Mouse (Mus musculus) embryonic facial prominence, embryonic 11.5 days (tissue): Measurements from ENCODE around the gene Sacm1l. TPM values are rescaled to one million over a fixed set of nuclear protein-coding genes. Genes with fewer than 3 reads are reported as not detected.

ENCODE experiments used
- ATAC-seq: fragments of 200-750 bp; cut with Nextera tagmentation; replicated peaks from 2 replicates; pipeline ENCODE4 v1.8.0; 2017; ENCODE audit warnings: low read depth; ENCODE audit not compliant: insufficient number of reproducible peaks, low FRiP score, low TSS enrichment
- DNase-seq: peaks from one replicate; pipeline ENCODE4 v3.0.0-alpha.2; 2015; ENCODE audit warnings: low spot score
- H3K27ac ChIP-seq: fragments of 300-500 bp; sonication (generic); replicated peaks from 2 replicates; pipeline ENCODE4 v1.5.1; 2014; ENCODE audit warnings: mild to moderate bottlenecking, low read depth, low read length, control low read depth
- H3K27me3 ChIP-seq: fragments of 300-500 bp; sonication (generic); 2 replicates; pipeline ENCODE4 v1.6.1; 2014; ENCODE audit warnings: mild to moderate bottlenecking, low read length, moderate library complexity, mixed read lengths; ENCODE audit not compliant: control insufficient read depth, insufficient read depth
- H3K36me3 ChIP-seq: fragments of 300-500 bp; sonication (generic); replicated peaks from 2 replicates; pipeline ENCODE4 v1.6.1; 2014; ENCODE audit warnings: low read depth, mild to moderate bottlenecking, low read length, moderate library complexity, mixed read lengths; ENCODE audit not compliant: control insufficient read depth, insufficient read depth
- H3K4me1 ChIP-seq: fragments of 300-500 bp; sonication (generic); 2 replicates; pipeline ENCODE4 v1.6.1; 2014; ENCODE audit warnings: low read length, mixed read lengths; ENCODE audit not compliant: control insufficient read depth, insufficient read depth
- H3K4me2 ChIP-seq: fragments of 300-500 bp; sonication (generic); 2 replicates; pipeline ENCODE4 v1.6.1; 2014; ENCODE audit warnings: low read depth, mild to moderate bottlenecking, control low read depth, low read length, moderate library complexity
- H3K4me3 ChIP-seq: fragments of 300-500 bp; sonication (generic); 2 replicates; pipeline ENCODE4 v1.5.1; 2014; ENCODE audit warnings: low read depth, low read length, control low read depth
- H3K9ac ChIP-seq: fragments of 300-500 bp; sonication (generic); replicated peaks from 2 replicates; pipeline ENCODE4 v1.6.1; 2014; ENCODE audit warnings: mild to moderate bottlenecking, control low read depth, low read length
- H3K9me3 ChIP-seq: fragments of 300-500 bp; sonication (generic); replicated peaks from 2 replicates; pipeline ENCODE4 v1.6.1; 2016; ENCODE audit warnings: mild to moderate bottlenecking, low read length, inconsistent platforms, mixed read lengths; ENCODE audit not compliant: control insufficient read depth
- WGBS: fragments of 180-500 bp; shearing (Covaris S2); extraction: QIAGEN DNeasy Blood & Tissue Kit; methylation state at CpG from one replicate; pipeline ENCODE4 v1.1.7; 2014; 5-methylcytosine and 5-hydroxymethylcytosine counted together
- polyA plus RNA-seq: library from polyadenylated mRNA; unstranded; fragments of >200 nt; fragmentation: Nextera tagmentation; extraction: Ambion mirVana; gene quantifications from 2 replicates; pipeline ENCODE4 v1.2.1, GENCODE M21; 2014

The Sacm1l gene
- polyA plus RNA-seq, 1 experiment from 2014 or later, result 62.4 TPM

- H3K27ac ChIP-seq, result peak overlapping the region; percentile 53; the same call in 1 of the 2 replicates
- no peak for ATAC-seq
- DNase-seq, result no peak
- H3K4me1 ChIP-seq, result no peaks in the 10 kb centered on the region
- H3K9ac ChIP-seq, result peak overlapping the region; percentile 49
- H3K36me3 ChIP-seq, result no peaks in the 10 kb centered on the region
- peak overlapping the region; percentile 48 for H3K4me2 ChIP-seq
- no peaks in the 10 kb centered on the region for H3K27me3 ChIP-seq
- peak overlapping the region; percentile 94 for H3K4me3 ChIP-seq
- no peaks in the 10 kb centered on the region for H3K9me3 ChIP-seq
- WGBS, result 31% methylated on average over 6 of the region's 6 CpGs
These were observed 1.3 kb upstream of the Sacm1l start for GRCm38 (mm10) chr9:123528087-123528925.

DNA sequence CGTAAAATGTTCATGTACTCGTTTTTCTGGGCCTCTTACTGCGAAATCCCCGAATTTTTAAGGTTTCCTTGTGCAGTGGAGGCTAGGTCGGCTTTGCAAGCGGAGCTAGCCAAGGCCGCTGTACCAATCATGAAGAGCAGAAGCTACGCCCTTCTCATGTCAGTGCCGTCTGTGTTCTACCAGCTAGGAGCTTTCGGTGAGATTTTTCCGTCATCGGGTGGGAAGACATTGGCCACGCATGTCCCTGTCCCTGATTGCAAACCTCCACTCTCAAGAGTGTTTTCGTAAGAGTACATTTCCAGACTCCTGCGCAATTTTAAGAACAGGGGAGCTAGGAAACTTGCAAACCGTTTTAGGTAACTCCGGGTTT lies 648 bp upstream of the Sacm1l start:
- Histone ChIP-seq H3K4me3 (peak overlapping the region; percentile 94), H3K9me3 (no peaks in the 10 kb centered on the region), H3K27ac (peak overlapping the region; percentile 53), H3K27me3 (no peaks in the 10 kb centered on the region), H3K4me1 (no peaks in the 10 kb centered on the region), H3K9ac (peak overlapping the region; percentile 49), H3K4me2 (peak overlapping the region; percentile 48), H3K36me3 (no peaks in the 10 kb centered on the region)
- DNase-seq, result peak; percentile 66
- ATAC-seq, result peak; percentile 37
- WGBS, result under 1% methylated on average over 17 of the region's 17 CpGs

DNA sequence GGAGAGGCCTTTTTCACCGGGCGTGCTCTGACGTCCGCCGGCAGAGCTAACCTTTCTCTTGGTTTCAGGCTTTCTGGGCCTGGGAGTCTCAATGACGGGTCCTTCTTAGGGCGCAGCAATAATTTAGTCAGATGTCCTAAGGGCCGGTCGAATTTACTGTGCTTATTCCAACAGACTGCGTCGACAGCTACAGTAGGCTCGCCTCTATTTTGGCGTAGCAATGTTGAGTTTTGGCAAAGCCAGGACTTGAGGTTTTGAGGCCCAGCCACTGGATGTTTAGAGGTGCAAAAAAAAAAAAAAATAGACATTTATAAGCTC lies 558 bp downstream of the Sacm1l start:
- no peak for ATAC-seq
- H3K4me2 ChIP-seq, result peak overlapping the region; percentile 50
- H3K9ac ChIP-seq, result peak overlapping the region; percentile 95
- peak; percentile 52 for DNase-seq
- no peaks in the 10 kb centered on the region for H3K36me3 ChIP-seq
- H3K27me3 ChIP-seq, result no peaks in the 10 kb centered on the region
- H3K27ac ChIP-seq, result peak overlapping the region; percentile 90
- no peaks in the 10 kb centered on the region for H3K4me1 ChIP-seq
- WGBS, result under 1% methylated on average over 13 of the region's 13 CpGs
- H3K4me3 ChIP-seq, result peak overlapping the region; percentile 94
- no peaks in the 10 kb centered on the region for H3K9me3 ChIP-seq

- no peaks in the 10 kb centered on the region for H3K9me3 ChIP-seq
- peak overlapping the region; percentile 94 for H3K4me3 ChIP-seq
- WGBS, result 36% methylated on average over 11 of the region's 11 CpGs
These were observed 1.1 kb downstream of the Sacm1l start for GRCm38 (mm10) chr9:123530566-123531130.

GRCm38 (mm10) chr9:123531234-123531633 lies 1.7 kb downstream of the Sacm1l start:
- no peak overlapping the region for H3K4me3 ChIP-seq
- no peak overlapping the region; the same call in 1 of the 2 replicates for H3K4me2 ChIP-seq
- H3K27ac ChIP-seq, result no peak overlapping the region
- H3K27me3 ChIP-seq, result no peaks in the 10 kb centered on the region
- ATAC-seq (no peak), DNase-seq (no peak)
- no peaks in the 10 kb centered on the region for H3K9me3 ChIP-seq
- no peaks in the 10 kb centered on the region for H3K4me1 ChIP-seq
- H3K9ac ChIP-seq, result no peak overlapping the region
- H3K36me3 ChIP-seq, result no peaks in the 10 kb centered on the region

More at GRCm38 (mm10) chr9:123530566-123531130, 1.1 kb downstream of the Sacm1l start:
- no peak overlapping the region for H3K27ac ChIP-seq
- peak overlapping the region; percentile 95 for H3K9ac ChIP-seq
- no peaks in the 10 kb centered on the region for H3K27me3 ChIP-seq
- ATAC-seq (no peak), DNase-seq (no peak)
- no peaks in the 10 kb centered on the region for H3K36me3 ChIP-seq
- no peaks in the 10 kb centered on the region for H3K4me1 ChIP-seq
- peak overlapping the region; percentile 50 for H3K4me2 ChIP-seq

DNA sequence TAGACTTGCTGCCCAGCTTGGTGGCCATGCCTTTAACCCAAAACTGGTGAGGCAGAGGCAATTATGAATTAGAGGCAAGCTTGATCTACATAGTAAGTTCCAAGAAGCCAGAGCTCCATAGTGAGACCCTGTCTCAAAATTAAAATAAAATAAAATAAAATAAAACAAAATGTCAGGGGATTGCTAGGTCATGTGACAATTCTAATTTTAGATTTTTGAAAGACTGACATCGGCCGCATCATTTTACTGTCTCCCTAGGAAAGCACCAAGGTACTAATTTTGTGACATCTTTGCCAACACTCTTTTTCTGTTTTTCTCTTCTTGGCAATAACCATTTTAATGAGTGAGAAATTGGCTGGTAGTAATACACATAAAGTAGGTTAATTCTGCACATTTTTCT lies 7.1 kb downstream of the Sacm1l start:
- no peaks in the 10 kb centered on the region for H3K36me3 ChIP-seq
- H3K4me1 ChIP-seq, result no peaks in the 10 kb centered on the region
- H3K27me3 ChIP-seq, result no peaks in the 10 kb centered on the region
- DNase-seq, result no peak
- no peaks in the 10 kb centered on the region for H3K9me3 ChIP-seq
- WGBS, result 95% methylated on average over 2 of the region's 2 CpGs
- no peak overlapping the region for H3K4me2 ChIP-seq
- no peak overlapping the region for H3K9ac ChIP-seq
- ATAC-seq, result no peak
- no peak overlapping the region for H3K4me3 ChIP-seq
- H3K27ac ChIP-seq, result no peak overlapping the region

GRCm38 (mm10) chr9:123538189-123538588 lies 8.6 kb downstream of the Sacm1l start:
- no peak for DNase-seq
- Histone ChIP-seq H3K4me3 (no peak overlapping the region), H3K4me2 (no peak overlapping the region), H3K9ac (no peak overlapping the region), H3K27me3 (no peaks in the 10 kb centered on the region), H3K36me3 (no peaks in the 10 kb centered on the region), H3K4me1 (no peaks in the 10 kb centered on the region), H3K27ac (no peak overlapping the region), H3K9me3 (no peaks in the 10 kb centered on the region)
- ATAC-seq, result no peak
- 80% methylated on average over 4 of the region's 4 CpGs for WGBS

DNA sequence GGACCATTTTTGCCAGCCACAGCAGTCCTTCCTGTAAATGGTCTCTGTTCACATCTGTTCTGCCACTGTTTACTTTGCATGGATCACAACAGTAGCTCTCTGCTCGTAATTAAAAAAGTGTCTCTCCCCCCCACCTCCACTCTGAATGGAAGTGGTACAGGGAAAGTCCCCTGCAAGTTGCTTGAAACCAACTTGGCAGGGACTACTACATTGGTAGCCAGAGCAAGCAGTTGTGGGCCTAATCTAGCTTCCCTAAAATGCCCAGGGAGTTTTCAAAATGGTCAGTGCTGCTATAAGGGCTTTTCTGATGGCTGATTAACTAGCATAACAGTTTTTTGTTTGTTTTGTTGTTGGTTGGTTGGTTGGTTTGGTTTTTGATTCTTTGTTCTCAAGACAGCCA lies 9.5 kb downstream of the Sacm1l start:
- DNase-seq (no peak), ATAC-seq (no peak)
- no peak overlapping the region for H3K4me3 ChIP-seq
- H3K9me3 ChIP-seq, result no peaks in the 10 kb centered on the region
- H3K36me3 ChIP-seq, result no peaks in the 10 kb centered on the region
- no peak overlapping the region for H3K9ac ChIP-seq
- no peak overlapping the region for H3K4me2 ChIP-seq
- no peaks in the 10 kb centered on the region for H3K27me3 ChIP-seq
- WGBS, result 52% methylated on average over 1 of the region's 1 CpGs
- H3K27ac ChIP-seq, result no peak overlapping the region
- no peaks in the 10 kb centered on the region for H3K4me1 ChIP-seq
